In the genomic region with DNA sequence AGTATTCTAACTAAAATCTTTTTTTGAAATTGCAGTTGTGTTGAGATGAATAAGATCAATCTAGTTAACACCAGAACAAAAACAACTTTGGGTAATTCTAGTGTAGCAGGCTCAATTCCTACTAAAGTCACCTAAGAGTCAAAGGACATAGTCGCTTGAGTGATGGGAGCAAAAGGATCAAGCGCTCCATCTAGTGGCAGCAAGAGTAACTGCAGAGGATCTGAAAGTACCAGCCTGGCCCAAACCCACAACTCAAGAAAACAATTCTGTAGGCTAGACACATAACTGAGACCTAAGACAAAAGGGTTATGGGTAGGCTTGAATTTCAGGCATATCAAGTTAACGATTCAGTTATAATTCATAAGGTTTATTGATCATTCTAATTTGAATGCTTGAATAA, we compare ENCODE assay signal across 8 mouse cellular contexts. TPM values are rescaled to one million over a fixed set of nuclear protein-coding genes. Genes with fewer than 3 reads are reported as not detected.
DNase-seq lines count a peak whose midpoint lies in the region; ATAC-seq lines count a peak whose summit lies in the region.

No protein-coding gene starts in this region.

- no peak overlapping the region for H3K4me3 ChIP-seq in embryonic facial prominence, embryonic 10.5 days

- 1% methylated on average over 3 of the region's 3 CpGs for WGBS in embryonic facial prominence, embryonic 10.5 days

- H3K27ac ChIP-seq in embryonic facial prominence, embryonic 10.5 days (replicated peaks) = no peak overlapping the region

- DNase-seq in left cerebral cortex, adult 18-20 months (ENCODE audit: low spot score in 2 of 2) = peak; percentile 58 to 65
- no peak for DNase-seq in left cerebral cortex, adult 11 months (ENCODE audit: low spot score)
- peak; percentile 65 for DNase-seq in adrenal gland, postnatal 10 days
- DNase-seq in embryonic facial prominence, embryonic 10.5 days (ENCODE audit: low spot score) = peak; percentile 52
- peak; percentile 31 to 62 for DNase-seq in layer of hippocampus, postnatal 14 days (ENCODE audit: low spot score in 2 of 2)
- DNase-seq in mesoderm, embryonic 11.5 days (ENCODE audit: low read depth, low spot score) = peak; percentile 73
- peak; percentile 14 to 70 for DNase-seq in spleen, postnatal 10 days (ENCODE audit: low spot score in 2 of 2)

- ATAC-seq in hematopoietic stem cell, adult 5-6 weeks (replicated peaks in 1 of 2; ENCODE audit: insufficient read depth in 1 of 2, low FRiP score in 2 of 2, low TSS enrichment in 1 of 2, low read depth in 1 of 2, poor library complexity in 2 of 2, severe bottlenecking in 2 of 2) = peak; percentile 94 to 96

- no peaks in the 10 kb centered on the region for H3K4me1 ChIP-seq in embryonic facial prominence, embryonic 10.5 days

- H3K36me3 ChIP-seq in embryonic facial prominence, embryonic 10.5 days (replicated peaks) = no peaks in the 10 kb centered on the region

- no peaks in the 10 kb centered on the region for H3K27me3 ChIP-seq in embryonic facial prominence, embryonic 10.5 days (replicated peaks; ENCODE audit: low read depth, poor library complexity, severe bottlenecking)

- no peaks in the 10 kb centered on the region for H3K9me3 ChIP-seq in embryonic facial prominence, embryonic 10.5 days

RNA-seq across cellular contexts. Expression of a gene that starts 20.9 kb away (rescaled TPM):
- total RNA-seq in left cerebral cortex, adult 18-20 months (2021) = 100 to 1,000 TPM in 1 of 2 experiments, 10 to 100 TPM in 1; 99.9 to 105 TPM
- total RNA-seq in adrenal gland, postnatal 10 days (2021) = 100 to 1,000 TPM; 101 to 135 TPM
- polyA plus RNA-seq in embryonic facial prominence, embryonic 10.5 days (2016; fragmentation: Nextera tagmentation; extraction: Ambion mirVana) = 6.3 and 7.7 TPM in 2 replicates
- total RNA-seq in hematopoietic stem cell, adult 5-6 weeks (2017) = 62.1 and 83.2 TPM in 2 replicates
- total RNA-seq in layer of hippocampus, postnatal 14 days (2021) = 10 to 100 TPM; 91.2 to 95.3 TPM

RNA-seq across cellular contexts. Expression of a gene that starts 57.8 kb away (rescaled TPM):
- not detected for total RNA-seq in left cerebral cortex, adult 18-20 months (2021)
- total RNA-seq in adrenal gland, postnatal 10 days (2021) = not detected
- not detected in 2 replicates for polyA plus RNA-seq in embryonic facial prominence, embryonic 10.5 days (2016; fragmentation: Nextera tagmentation; extraction: Ambion mirVana)
- 0.13 TPM in 1 of 2 replicates, not detected in the other for total RNA-seq in hematopoietic stem cell, adult 5-6 weeks (2017)
- total RNA-seq in layer of hippocampus, postnatal 14 days (2021) = not detected
